Mouse (Mus musculus) testis, adult 2 months (tissue): ENCODE measurements around the gene N4bp3. TPM values are rescaled to one million over a fixed set of nuclear protein-coding genes. Genes with fewer than 3 reads are reported as not detected.
"Not testable (repeated sequence)": the region's sequence is repeated elsewhere in the genome, so short reads cannot be mapped to it uniquely, and the experiment has no call there.

Experiments used
- H3K27ac ChIP-seq: fragments of 200-500 bp; 2 replicates; pipeline ENCODE4 v1.5.1; 2012; ENCODE audit warnings: low read depth, low read length; ENCODE audit not compliant: control insufficient read depth, insufficient read depth
- H3K27me3 ChIP-seq: fragments of 200-500 bp; 2 replicates; pipeline ENCODE4 v1.6.1; 2012; ENCODE audit warnings: mild to moderate bottlenecking, low read length, moderate library complexity; ENCODE audit not compliant: control insufficient read depth, insufficient read depth
- H3K36me3 ChIP-seq: fragments of 200-500 bp; 2 replicates; pipeline ENCODE4 v1.6.1; 2012; ENCODE audit warnings: mild to moderate bottlenecking, low read length; ENCODE audit not compliant: control insufficient read depth, insufficient read depth
- H3K4me1 ChIP-seq: fragments of 200-500 bp; 2 replicates; pipeline ENCODE4 v1.6.1; 2012; ENCODE audit warnings: low read length; ENCODE audit not compliant: control insufficient read depth, insufficient read depth
- H3K4me3 ChIP-seq: fragments of 200-500 bp; 2 replicates; pipeline ENCODE4 v1.5.1; 2012; ENCODE audit warnings: low read depth, mild to moderate bottlenecking, low read length, moderate library complexity, mixed read lengths; ENCODE audit not compliant: control insufficient read depth
- CTCF ChIP-seq: fragments of 200-500 bp; IDR thresholded peaks from 2 replicates; pipeline ENCODE4 v1.5.1; 2012; ENCODE audit warnings: low read depth, mild to moderate bottlenecking, inconsistent platforms, low read length, moderate library complexity; ENCODE audit not compliant: control insufficient read depth, insufficient read depth, insufficient replicate concordance
- POLR2A ChIP-seq: fragments of 200-500 bp; IDR thresholded peaks from 2 replicates; pipeline ENCODE4 v1.6.1; 2012; ENCODE audit warnings: low read depth, mild to moderate bottlenecking, inconsistent platforms, low read length, moderate library complexity; ENCODE audit not compliant: control insufficient read depth
- polyA plus RNA-seq: library from polyadenylated mRNA; depleted of rRNA; stranded (reverse); fragments of >200 nt; gene quantifications from 2 replicates; pipeline ENCODE4 v1.2.3, GENCODE M21; 2012

The N4bp3 gene
- polyA plus RNA-seq, 1 experiment: 16.3 TPM

DNA sequence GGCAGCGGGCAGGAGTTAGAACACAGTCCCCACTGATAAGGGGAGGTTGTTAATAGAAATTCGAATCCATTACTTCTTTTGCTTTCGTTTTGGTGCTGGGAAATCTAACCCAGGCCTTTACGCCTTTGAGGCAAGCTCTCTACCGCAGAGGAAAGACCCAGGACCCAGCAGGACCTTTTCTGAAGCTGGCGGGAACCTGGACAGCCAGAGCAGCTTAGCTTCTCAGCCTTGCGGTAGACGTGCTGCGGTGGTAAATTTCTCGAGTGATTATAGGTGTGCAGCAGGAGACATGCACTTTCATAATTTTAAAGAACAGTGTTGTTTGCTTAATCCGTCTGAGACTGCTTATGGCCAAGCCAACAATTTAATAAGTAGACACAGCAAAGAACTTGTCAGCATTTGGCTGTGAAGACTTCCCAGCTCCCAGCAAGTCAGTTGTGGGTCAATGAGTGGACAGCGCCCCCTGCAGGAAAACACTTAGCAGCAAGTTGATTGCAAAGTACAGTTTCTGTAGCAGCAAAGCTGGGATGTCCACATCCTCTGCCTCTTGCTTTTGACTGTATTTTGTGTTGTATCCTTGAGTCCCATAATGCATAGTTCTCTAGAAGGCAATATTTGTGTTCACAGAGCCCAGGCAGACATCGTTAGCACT lies 30.8 kb upstream of the N4bp3 start:
- Histone ChIP-seq H3K36me3 (no peaks in the 10 kb centered on the region), H3K4me1 (peaks cover 4% of the 10 kb centered on the region), H3K4me3 (no peak overlapping the region; the same call in 1 of the 2 replicates), H3K27ac (no peak overlapping the region), H3K27me3 (no peaks in the 10 kb centered on the region)
- TF ChIP-seq CTCF (peak; percentile 85; the same call in 1 of the 2 replicates), POLR2A (no peak)

DNA sequence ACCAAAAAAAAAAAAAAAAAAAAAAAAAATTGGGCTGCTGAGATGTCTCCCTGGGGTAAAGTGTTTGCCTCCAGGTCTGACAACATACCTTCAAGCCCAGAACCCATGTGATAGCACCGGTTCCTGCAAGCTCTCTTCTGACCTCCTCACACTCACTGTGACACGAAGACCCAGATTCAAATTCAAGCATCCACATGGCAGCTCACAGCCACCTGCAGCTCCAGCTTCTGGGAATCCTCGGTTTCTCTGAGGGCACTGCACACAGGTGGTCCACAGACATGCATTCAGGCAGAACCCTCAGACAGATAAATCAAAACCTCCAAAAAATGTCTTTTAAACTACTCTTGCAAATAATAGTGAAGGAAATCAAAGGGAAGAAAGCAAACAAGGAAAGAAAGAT lies 28.8 kb upstream of the N4bp3 start:
- Histone ChIP-seq H3K4me3 (no peak overlapping the region), H3K27ac (no peak overlapping the region), H3K27me3 (no peaks in the 10 kb centered on the region), H3K4me1 (peaks cover 4% of the 10 kb centered on the region), H3K36me3 (no peaks in the 10 kb centered on the region)
- no peak for TF ChIP-seq CTCF
- no peak for TF ChIP-seq POLR2A

DNA sequence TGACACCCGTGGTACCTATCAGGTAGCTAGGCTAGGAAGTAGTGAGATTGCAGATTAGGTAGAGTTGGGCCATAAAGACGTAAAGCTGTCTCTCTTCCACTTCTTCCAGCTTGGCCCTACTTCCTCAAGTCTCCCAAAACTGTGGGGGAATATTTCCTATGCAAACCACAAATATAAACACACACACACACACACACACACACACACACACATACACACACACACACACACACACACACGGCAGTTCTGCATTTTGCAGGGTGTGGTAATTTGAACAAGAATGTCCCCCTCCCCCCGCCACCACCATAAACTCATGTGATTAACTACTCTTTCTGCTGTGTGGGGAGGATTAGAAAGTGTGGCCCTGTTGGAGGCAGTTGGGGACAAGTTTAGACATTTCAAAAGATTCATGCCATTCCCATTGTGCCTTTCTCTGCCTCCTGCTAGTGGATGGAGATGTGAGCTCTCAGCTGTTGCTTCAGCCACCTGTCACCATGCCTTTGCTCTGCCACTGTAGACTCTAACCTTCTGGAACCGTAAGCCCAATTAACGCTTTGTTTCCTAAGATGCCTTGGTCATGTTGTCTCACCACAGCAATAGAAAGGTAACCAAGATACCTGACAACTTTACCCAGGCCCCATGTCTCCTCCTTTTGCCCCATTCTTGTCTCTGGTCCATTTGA lies 27.2 kb upstream of the N4bp3 start:
- no peak overlapping the region for H3K27ac ChIP-seq
- no peak overlapping the region for H3K4me3 ChIP-seq
- no peak for TF ChIP-seq POLR2A
- no peak for TF ChIP-seq CTCF
- peaks cover 4% of the 10 kb centered on the region for H3K4me1 ChIP-seq
- no peaks in the 10 kb centered on the region for H3K27me3 ChIP-seq
- H3K36me3 ChIP-seq: no peaks in the 10 kb centered on the region

DNA sequence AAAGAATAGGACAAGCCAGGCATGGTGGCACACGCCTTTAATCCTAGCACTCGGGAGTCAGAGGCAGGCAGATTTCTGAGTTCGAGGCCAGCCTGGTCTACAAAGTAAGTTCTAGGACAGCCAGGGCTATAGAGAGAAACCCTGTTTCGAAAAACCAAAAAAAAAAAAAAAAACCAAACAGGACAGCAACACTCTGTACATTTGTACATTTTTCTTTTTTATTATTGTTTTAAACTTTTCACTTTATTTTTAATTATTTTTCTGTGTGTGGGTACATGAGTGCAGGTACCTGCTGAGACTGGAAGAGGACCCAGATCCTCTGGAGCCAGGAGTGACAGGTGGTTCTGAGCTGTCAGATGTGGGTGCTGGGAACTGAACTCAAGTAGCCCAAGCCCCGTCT lies 24.7 kb upstream of the N4bp3 start:
- no peaks in the 10 kb centered on the region for H3K27me3 ChIP-seq

DNA sequence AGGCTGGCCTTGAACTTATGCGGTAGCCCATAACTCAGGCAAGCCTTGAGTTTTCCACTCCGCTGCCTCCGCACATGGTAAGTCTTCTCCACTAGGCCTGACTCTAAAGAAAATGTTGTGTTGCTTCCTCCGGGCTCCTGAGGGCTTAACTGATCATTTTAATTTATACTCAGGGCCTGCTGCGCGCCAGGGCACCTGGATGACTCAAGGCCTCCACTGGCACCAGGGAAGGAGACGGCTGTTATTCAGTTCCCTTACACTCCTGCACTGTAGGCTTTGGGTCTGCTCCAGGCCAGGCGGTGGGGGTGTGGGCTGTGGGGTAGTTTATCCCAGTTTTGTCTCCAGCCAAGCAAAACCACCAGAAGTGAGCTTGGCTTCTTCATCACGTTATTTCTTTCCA lies 22.6 kb upstream of the N4bp3 start:
- H3K4me3 ChIP-seq: no peak overlapping the region
- no peak for TF ChIP-seq POLR2A
- TF ChIP-seq CTCF: no peak
- H3K27me3 ChIP-seq: no peaks in the 10 kb centered on the region
- H3K36me3 ChIP-seq: no peaks in the 10 kb centered on the region
- no peak overlapping the region for H3K27ac ChIP-seq
- no peaks in the 10 kb centered on the region for H3K4me1 ChIP-seq

More for the DNA sequence above, 24.7 kb upstream of the N4bp3 start:
- H3K27ac ChIP-seq: no peak overlapping the region
- no peaks in the 10 kb centered on the region for H3K36me3 ChIP-seq
- TF ChIP-seq CTCF (no peak), POLR2A (no peak)
- H3K4me3 ChIP-seq: no peak overlapping the region
- no peaks in the 10 kb centered on the region for H3K4me1 ChIP-seq

DNA sequence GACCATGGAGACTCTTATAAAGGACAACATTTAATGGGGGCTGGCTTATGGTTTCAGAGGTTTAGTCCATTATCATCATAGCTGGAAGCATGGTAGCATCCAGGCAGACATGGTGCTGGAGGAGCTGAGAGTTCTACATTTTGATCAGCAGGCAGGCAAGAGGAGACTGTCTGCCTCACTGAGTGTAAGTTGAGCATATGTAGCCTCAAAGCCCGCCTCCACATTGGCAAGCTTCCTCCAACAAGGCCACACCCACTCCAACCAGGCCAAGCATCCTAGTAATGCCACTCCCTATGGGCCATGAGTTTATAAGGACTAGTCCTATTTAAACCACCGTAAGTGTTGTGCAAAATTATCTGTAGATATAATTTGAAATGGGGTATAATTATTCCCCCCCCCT lies 20.7 kb upstream of the N4bp3 start:
- TF ChIP-seq POLR2A: no peak
- TF ChIP-seq CTCF: no peak
- H3K4me1 ChIP-seq: no peaks in the 10 kb centered on the region

DNA sequence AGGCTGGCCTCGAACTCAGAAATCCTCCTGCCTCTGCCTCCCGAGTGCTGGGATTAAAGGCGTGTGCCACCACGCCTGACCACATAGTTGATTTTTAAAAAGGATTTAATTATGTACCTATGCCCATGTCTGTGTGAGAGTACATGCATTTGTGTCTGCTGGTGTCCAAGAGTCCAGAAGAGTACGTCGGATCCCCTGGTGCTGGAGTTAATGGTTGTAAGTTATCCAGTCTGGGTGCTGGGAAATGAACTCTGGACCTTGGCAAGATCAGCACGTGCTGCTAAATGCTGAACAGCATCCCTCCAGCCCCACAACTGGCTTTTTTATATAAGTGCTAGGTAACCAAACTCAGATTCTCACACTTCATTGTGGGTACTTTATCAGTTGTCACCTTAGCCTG lies 20.2 kb upstream of the N4bp3 start:
- TF ChIP-seq CTCF (no peak), POLR2A (no peak)
- Histone ChIP-seq H3K27me3 (no peaks in the 10 kb centered on the region), H3K4me3 (no peak overlapping the region), H3K4me1 (no peaks in the 10 kb centered on the region), H3K36me3 (no peaks in the 10 kb centered on the region), H3K27ac (no peak overlapping the region)

More for the DNA sequence above, 20.7 kb upstream of the N4bp3 start:
- H3K4me3 ChIP-seq: no peak overlapping the region
- H3K27ac ChIP-seq: no peak overlapping the region
- H3K27me3 ChIP-seq: no peaks in the 10 kb centered on the region
- no peaks in the 10 kb centered on the region for H3K36me3 ChIP-seq

DNA sequence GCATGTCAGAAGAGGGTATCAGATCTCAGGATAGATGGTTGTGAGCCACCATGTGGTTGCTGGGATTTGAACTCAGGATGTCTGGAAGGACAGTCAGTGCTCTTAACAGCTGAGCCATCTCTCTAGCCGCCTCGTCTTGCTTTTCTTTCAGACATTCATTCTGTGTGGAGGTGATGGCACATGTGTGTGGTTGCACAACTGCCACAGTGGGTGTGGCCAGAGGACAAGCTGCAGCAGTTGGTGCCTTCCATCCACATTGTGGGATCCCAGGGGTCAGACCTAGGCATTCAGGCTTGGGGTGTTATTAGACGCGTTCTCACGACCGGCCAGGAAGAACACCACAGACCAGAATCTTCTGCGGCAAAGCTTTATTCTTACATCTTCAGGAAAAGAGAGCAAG lies 14.1 kb upstream of the N4bp3 start:
- H3K27ac ChIP-seq, H3K4me3 ChIP-seq: not testable (repeated sequence)

More for the DNA sequence above, 14.1 kb upstream of the N4bp3 start:
- H3K27me3 ChIP-seq, H3K36me3 ChIP-seq, H3K4me1 ChIP-seq: not testable (repeated sequence)
